Mouse (Mus musculus) stomach, postnatal 0 days (tissue): Measurements from ENCODE around the gene Tnp1. TPM values are rescaled to one million over a fixed set of nuclear protein-coding genes. Genes with fewer than 3 reads are reported as not detected.

Experiments used
- ATAC-seq: fragments of 200-750 bp; cut with Nextera tagmentation; 2 replicates; pipeline ENCODE4 v1.8.0; 2017; ENCODE audit not compliant: low FRiP score, low TSS enrichment
- DNase-seq: peaks from one replicate; pipeline ENCODE4 v3.0.0-alpha.2; 2016; ENCODE audit warnings: low spot score
- H3K27ac ChIP-seq: fragments of 300-500 bp; sonication (generic); replicated peaks from 2 replicates; pipeline ENCODE4 v1.5.1; 2014; ENCODE audit warnings: mild to moderate bottlenecking, control low read depth
- H3K27me3 ChIP-seq: fragments of 300-500 bp; sonication (generic); 2 replicates; pipeline ENCODE4 v1.6.1; 2014; ENCODE audit warnings: low read length; ENCODE audit not compliant: control insufficient read depth, insufficient read depth
- H3K36me3 ChIP-seq: fragments of 300-500 bp; sonication (generic); 2 replicates; pipeline ENCODE4 v1.6.1; 2014; ENCODE audit warnings: low read length, mixed read lengths; ENCODE audit not compliant: control insufficient read depth, insufficient read depth
- H3K4me1 ChIP-seq: fragments of 300-500 bp; sonication (generic); replicated peaks from 2 replicates; pipeline ENCODE4 v1.6.1; 2014; ENCODE audit warnings: antibody characterized with exemption; ENCODE audit not compliant: control insufficient read depth, insufficient read depth
- H3K4me2 ChIP-seq: fragments of 300-500 bp; sonication (generic); replicated peaks from 2 replicates; pipeline ENCODE4 v1.6.1; 2014; ENCODE audit warnings: low read depth, mild to moderate bottlenecking, control low read depth, moderate library complexity
- H3K4me3 ChIP-seq: fragments of 300-500 bp; sonication (generic); 2 replicates; pipeline ENCODE4 v1.5.1; 2014; ENCODE audit warnings: low read depth, low read length, control low read depth
- H3K9ac ChIP-seq: fragments of 300-500 bp; sonication (generic); 2 replicates; pipeline ENCODE4 v1.6.1; 2014; ENCODE audit warnings: mild to moderate bottlenecking, low read length, control low read depth, mixed read lengths
- H3K9me3 ChIP-seq: fragments of 300-500 bp; sonication (generic); 2 replicates; pipeline ENCODE4 v1.6.1; 2016; ENCODE audit warnings: low read length; ENCODE audit not compliant: control insufficient read depth
- CTCF ChIP-seq: IDR thresholded peaks from 2 replicates; pipeline ENCODE4 v1.5.1; 2016; ENCODE audit warnings: antibody characterized with exemption, low read depth, mild to moderate bottlenecking, moderate library complexity
- EP300 ChIP-seq: optimal IDR thresholded peaks from 2 replicates; pipeline ENCODE3; 2016; ENCODE audit warnings: antibody characterized with exemption
- WGBS: fragments of 180-500 bp; shearing (Covaris S2); extraction: QIAGEN DNeasy Blood & Tissue Kit; methylation state at CpG from one replicate; pipeline ENCODE4 v1.1.7; 2014; 5-methylcytosine and 5-hydroxymethylcytosine counted together
- polyA plus RNA-seq: library from polyadenylated mRNA; unstranded; fragments of >200 nt; fragmentation: Nextera tagmentation; extraction: Ambion mirVana; gene quantifications from 2 replicates; pipeline ENCODE4 v1.2.1, GENCODE M21; 2015

The Tnp1 gene
- polyA plus RNA-seq, 1 experiment from 2014 or later, result not detected

DNA sequence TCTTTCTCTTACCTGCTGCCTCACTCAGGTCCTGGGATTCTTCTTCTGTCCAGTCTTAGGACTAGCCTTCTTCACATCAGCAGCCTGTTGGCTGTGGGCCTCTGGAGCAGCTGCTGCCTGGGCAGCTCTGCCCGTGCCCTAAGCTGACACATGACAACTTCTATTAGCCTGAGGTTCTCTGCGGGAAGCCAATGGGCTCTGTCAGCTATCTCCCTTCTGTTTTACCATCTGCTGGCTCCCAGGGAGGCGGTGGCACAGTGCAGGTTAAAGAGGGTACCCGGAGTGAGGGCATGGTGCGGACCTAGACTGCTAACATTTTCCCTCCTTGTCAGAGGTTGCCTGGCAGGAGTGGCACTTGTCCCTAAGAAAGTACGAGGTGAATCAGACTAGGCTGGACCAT lies 39.5 kb upstream of the Tnp1 start:
- H3K9me3 ChIP-seq, result no peaks in the 10 kb centered on the region
- WGBS, result 75% methylated on average over 6 of the region's 6 CpGs
- no peak overlapping the region for H3K27ac ChIP-seq
- no peak overlapping the region for H3K4me3 ChIP-seq
- no peaks in the 10 kb centered on the region for H3K27me3 ChIP-seq
- no peaks in the 10 kb centered on the region for H3K4me1 ChIP-seq
- no peak overlapping the region for H3K9ac ChIP-seq
- DNase-seq (no peak), ATAC-seq (no peak)
- H3K4me2 ChIP-seq, result no peak overlapping the region
- TF ChIP-seq CTCF (no peak), EP300 (no peak)
- no peaks in the 10 kb centered on the region for H3K36me3 ChIP-seq

DNA sequence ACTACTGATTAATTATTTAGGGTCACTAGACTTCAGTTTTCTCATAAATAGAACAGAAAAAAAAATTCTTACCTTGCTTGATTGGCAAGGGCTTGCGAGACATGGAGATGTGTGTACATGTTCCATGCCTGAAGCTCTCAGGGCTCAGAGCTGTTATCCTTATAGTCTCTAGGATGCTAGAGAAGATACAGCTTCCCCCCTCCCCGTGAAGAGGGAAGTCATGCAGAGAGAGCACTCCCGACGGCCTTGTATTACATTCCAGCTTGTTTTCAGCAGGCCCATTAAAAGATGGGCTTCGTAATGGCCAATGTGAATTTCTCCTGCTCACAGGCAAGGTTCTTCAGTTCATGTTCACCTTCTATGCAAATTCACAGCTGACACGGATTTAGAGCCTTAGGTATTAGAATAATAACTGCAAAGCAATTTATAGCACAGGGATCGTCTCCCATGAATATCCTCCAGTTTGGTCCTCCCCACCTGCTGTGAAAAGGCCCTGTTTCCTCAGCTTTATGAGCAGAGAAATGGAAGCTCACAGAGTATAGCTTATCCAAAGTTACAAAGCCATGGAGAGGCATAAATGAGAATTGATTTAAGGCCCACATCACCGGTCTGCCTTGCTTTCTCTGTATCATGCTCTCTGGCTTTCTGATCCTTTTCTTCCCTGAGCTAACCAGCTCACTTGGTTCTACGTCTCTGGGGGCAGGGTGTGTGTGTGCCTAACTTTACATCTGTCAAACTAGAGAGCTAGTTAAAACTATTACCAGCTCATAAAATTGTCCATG lies 38.0 kb upstream of the Tnp1 start:
- WGBS, result 64% methylated on average over 9 of the region's 9 CpGs
- no peak overlapping the region for H3K9ac ChIP-seq
- no peaks in the 10 kb centered on the region for H3K27me3 ChIP-seq
- H3K27ac ChIP-seq, result no peak overlapping the region
- no peak overlapping the region for H3K4me3 ChIP-seq
- H3K4me2 ChIP-seq, result no peak overlapping the region
- no peaks in the 10 kb centered on the region for H3K9me3 ChIP-seq
- ATAC-seq (no peak), DNase-seq (no peak)
- TF ChIP-seq EP300 (no peak), CTCF (no peak)
- no peaks in the 10 kb centered on the region for H3K4me1 ChIP-seq
- H3K36me3 ChIP-seq, result no peaks in the 10 kb centered on the region

DNA sequence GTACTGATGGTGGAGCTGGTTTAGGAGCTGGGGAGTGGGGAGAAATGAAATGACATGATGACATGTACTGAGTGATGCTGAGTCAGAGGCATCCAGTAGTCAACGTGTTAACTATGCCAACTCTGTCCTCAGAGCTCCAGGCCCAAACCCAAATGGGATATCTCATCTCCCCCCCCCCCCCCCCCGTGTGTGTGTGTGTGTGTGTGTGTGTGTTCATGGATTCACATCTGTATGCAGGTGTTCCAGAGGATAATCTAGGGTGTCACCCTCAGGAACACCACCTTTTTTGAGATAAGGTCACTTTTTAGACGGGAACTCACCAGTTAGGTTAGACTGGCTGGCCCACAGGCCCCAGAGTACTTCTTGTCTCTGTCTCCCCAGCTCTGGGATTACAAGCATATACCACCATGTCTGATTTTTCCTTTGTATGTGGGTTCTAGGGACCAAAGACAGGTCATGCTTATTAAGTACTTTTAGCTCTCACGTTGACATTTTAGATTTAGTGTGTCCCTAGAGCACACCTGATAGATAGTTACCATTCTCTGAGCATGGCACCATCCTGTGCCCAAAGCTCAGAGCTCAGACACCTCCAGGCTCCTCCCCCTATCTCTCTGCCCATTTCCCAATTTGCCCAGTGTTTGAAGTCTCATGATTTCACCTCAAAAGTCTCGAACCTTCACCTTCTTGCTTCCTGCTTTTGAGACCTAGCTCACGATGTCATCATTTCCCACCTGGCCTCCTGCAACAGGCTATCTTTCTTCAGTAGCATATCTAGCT lies 31.4 kb upstream of the Tnp1 start:
- Histone ChIP-seq H3K9me3 (no peaks in the 10 kb centered on the region), H3K4me1 (no peaks in the 10 kb centered on the region), H3K36me3 (no peaks in the 10 kb centered on the region), H3K27me3 (no peaks in the 10 kb centered on the region), H3K27ac (no peak overlapping the region), H3K9ac (no peak overlapping the region), H3K4me3 (no peak overlapping the region), H3K4me2 (no peak overlapping the region)
- ATAC-seq (no peak), DNase-seq (no peak)
- TF ChIP-seq EP300, result no peak
- TF ChIP-seq CTCF, result no peak
- WGBS, result 86% methylated on average over 5 of the region's 6 CpGs

DNA sequence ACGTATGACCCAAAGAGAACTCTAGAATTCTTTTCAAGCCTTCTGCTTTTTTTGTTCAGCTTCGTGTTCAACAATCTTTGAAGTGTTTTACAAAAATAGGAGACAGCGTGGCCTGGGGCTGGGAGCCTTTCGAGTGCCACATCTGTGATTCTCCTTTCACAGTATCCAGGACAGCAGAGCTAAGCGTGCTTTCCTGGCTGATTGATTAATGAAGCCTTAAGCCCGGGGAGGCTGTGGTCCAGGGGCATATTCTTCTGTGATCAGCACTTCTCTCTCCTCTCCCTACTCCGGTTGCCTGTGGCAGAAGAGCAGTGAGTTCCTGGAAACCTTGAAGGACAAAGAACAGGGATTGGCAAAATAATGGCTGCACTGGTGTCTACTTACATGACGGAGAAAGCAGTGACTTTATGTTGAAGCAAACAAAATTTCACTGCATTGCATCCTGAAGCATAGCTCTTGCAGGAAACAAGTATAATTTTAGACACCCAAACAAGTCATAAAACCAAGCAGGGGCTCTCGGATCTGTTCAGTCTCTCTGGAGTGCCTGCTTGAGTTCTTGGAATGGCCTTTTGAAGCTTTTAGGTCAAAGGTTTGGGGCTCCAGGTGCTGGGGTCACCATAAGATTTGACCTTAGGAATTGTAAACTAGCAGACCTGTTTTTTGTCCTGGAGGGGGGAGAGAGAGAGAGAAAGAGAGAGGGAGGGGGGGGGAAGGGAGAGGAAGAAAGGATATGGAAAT lies 30.4 kb upstream of the Tnp1 start:
- peak overlapping the region; percentile 49 for H3K27ac ChIP-seq
- no peaks in the 10 kb centered on the region for H3K36me3 ChIP-seq
- H3K9ac ChIP-seq, result no peak overlapping the region
- ATAC-seq (no peak), DNase-seq (no peak)
- TF ChIP-seq CTCF, result no peak
- TF ChIP-seq EP300, result no peak
- 29% methylated on average over 9 of the region's 9 CpGs for WGBS
- no peaks in the 10 kb centered on the region for H3K9me3 ChIP-seq
- H3K27me3 ChIP-seq, result no peaks in the 10 kb centered on the region
- no peaks in the 10 kb centered on the region for H3K4me1 ChIP-seq
- no peak overlapping the region for H3K4me3 ChIP-seq
- H3K4me2 ChIP-seq, result no peak overlapping the region

DNA sequence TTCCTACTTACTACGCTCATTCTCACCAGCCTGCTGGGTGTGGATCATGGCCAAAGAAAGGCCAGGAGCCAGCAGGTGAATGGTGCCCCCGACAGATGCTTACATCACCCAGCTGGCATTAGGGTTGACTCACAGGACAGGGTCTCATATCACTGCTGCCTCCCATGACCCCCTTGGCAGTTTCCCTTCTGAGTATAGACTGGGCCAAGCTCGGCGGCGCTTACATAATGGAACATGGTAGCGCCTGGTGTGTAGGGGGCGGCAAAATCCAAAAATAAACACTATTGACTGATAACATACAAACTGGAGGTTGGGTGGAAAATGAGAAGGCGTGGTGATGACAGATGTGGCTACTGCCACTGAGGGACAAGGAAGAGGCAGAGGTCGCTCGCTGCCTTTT lies 28.0 kb upstream of the Tnp1 start:
- Histone ChIP-seq H3K36me3 (no peaks in the 10 kb centered on the region), H3K4me2 (no peak overlapping the region), H3K27me3 (no peaks in the 10 kb centered on the region), H3K9ac (no peak overlapping the region), H3K9me3 (no peaks in the 10 kb centered on the region), H3K27ac (no peak overlapping the region), H3K4me3 (no peak overlapping the region), H3K4me1 (peaks cover 3% of the 10 kb centered on the region; the same call in 1 of the 2 replicates)
- no peak for DNase-seq
- ATAC-seq, result peak; percentile 58; the same call in 1 of the 2 replicates
- TF ChIP-seq CTCF (no peak), EP300 (no peak)
- WGBS, result 75% methylated on average over 10 of the region's 10 CpGs
